Mouse (Mus musculus) bone marrow macrophage, adult 2 months (primary cell): Measurements from ENCODE around the gene Cib1. TPM values are rescaled to one million over a fixed set of nuclear protein-coding genes. Genes with fewer than 3 reads are reported as not detected.

ENCODE experiments used
- H3K27ac ChIP-seq: 2 replicates; pipeline ENCODE4 v1.5.1; 2012; ENCODE audit warnings: low read depth, low read length; ENCODE audit not compliant: insufficient read depth
- H3K4me1 ChIP-seq: 2 replicates; pipeline ENCODE4 v1.6.1; 2012; ENCODE audit warnings: low read length; ENCODE audit not compliant: control insufficient read depth, insufficient read depth
- H3K4me3 ChIP-seq: 2 replicates; pipeline ENCODE4 v1.5.1; 2012; ENCODE audit warnings: mild to moderate bottlenecking, low read length, moderate library complexity; ENCODE audit not compliant: insufficient read depth
- CTCF ChIP-seq: IDR thresholded peaks from 2 replicates; pipeline ENCODE4 v1.5.1; 2012; ENCODE audit warnings: low read depth, mild to moderate bottlenecking, low read length, moderate library complexity
- POLR2A ChIP-seq: IDR thresholded peaks from 2 replicates; pipeline ENCODE4 v1.6.1; 2012; ENCODE audit warnings: mild to moderate bottlenecking, low read depth, low read length, borderline replicate concordance
- polyA plus RNA-seq: library from polyadenylated mRNA; stranded (reverse); fragments of >200 nt; gene quantifications from 2 replicates; pipeline ENCODE4 v1.2.4, GENCODE M21; 2012; ENCODE audit not compliant: missing spikeins, insufficient read depth, insufficient read length

Gene Cib1
- polyA plus RNA-seq, 1 experiment: 69.3 TPM

- Histone ChIP-seq H3K27ac (no peak overlapping the region), H3K4me1 (peaks cover 30% of the 10 kb centered on the region), H3K4me3 (no peak overlapping the region)
- TF ChIP-seq CTCF (no peak), POLR2A (no peak)
Observed at GRCm38 (mm10) chr7:80179327-80179726, 53.3 kb downstream of the Cib1 start.

GRCm38 (mm10) chr7:80178037-80178729 lies 54.4 kb downstream of the Cib1 start:
- no peak overlapping the region for H3K4me3 ChIP-seq
- H3K4me1 ChIP-seq: peaks cover 30% of the 10 kb centered on the region
- no peak overlapping the region for H3K27ac ChIP-seq
- TF ChIP-seq CTCF (no peak), POLR2A (no peak)

GRCm38 (mm10) chr7:80177438-80177837 lies 55.2 kb downstream of the Cib1 start:
- H3K4me1 ChIP-seq: peaks cover 36% of the 10 kb centered on the region

More at GRCm38 (mm10) chr7:80177438-80177837, 55.2 kb downstream of the Cib1 start:
- H3K4me3 ChIP-seq: no peak overlapping the region
- TF ChIP-seq CTCF: no peak
- no peak overlapping the region for H3K27ac ChIP-seq

Other genes with a start within 250 kb of the Cib1 start
- gene Zfp710, start 208.0 kb downstream of the Cib1 start, polyA plus RNA-seq: 125 and 138 TPM in 2 replicates
- gene Idh2, start 117.4 kb downstream of the Cib1 start, polyA plus RNA-seq: 48.6 and 55.9 TPM in 2 replicates
- 11.1 and 13.5 TPM in 2 replicates for gene Sema4b, start 46.0 kb downstream of the Cib1 start, polyA plus RNA-seq
- gene Gdpgp1, start 52 bp upstream of the Cib1 start, polyA plus RNA-seq: 3.1 and 3.5 TPM in 2 replicates
- not detected in 2 replicates for gene Ttll13, start 13.6 kb upstream of the Cib1 start, polyA plus RNA-seq
- 23.2 and 24.0 TPM in 2 replicates for gene Ngrn, start 28.4 kb upstream of the Cib1 start, polyA plus RNA-seq
- 12.9 and 13.5 TPM in 2 replicates for gene Vps33b, start 36.8 kb upstream of the Cib1 start, polyA plus RNA-seq
- gene Prc1, start 61.6 kb upstream of the Cib1 start, polyA plus RNA-seq: 66.9 and 68.7 TPM in 2 replicates
- 5.5 and 6.8 TPM in 2 replicates for gene Rccd1, start 91.6 kb upstream of the Cib1 start, polyA plus RNA-seq
- 13.3 and 17.6 TPM in 2 replicates for gene Unc45a, start 108.2 kb upstream of the Cib1 start, polyA plus RNA-seq
- gene Hddc3, start 110.3 kb upstream of the Cib1 start, polyA plus RNA-seq: 6.2 and 7.5 TPM in 2 replicates
- gene Man2a2, start 138.6 kb upstream of the Cib1 start, polyA plus RNA-seq: 75.2 and 75.7 TPM in 2 replicates
- gene Fes, start 155.1 kb upstream of the Cib1 start, polyA plus RNA-seq: 238 TPM in 2 replicates
- 70.6 and 73.7 TPM in 2 replicates for gene Furin, start 172.6 kb upstream of the Cib1 start, polyA plus RNA-seq